Comparison of ENCODE assay signal across 20 mouse cellular contexts in genomic region chr5:33606631-33607030, GRCm38 (mm10). TPM values are rescaled to one million over a fixed set of nuclear protein-coding genes. Genes with fewer than 3 reads are reported as not detected.
A peak's percentile ranks its signal among the peaks of the same experiment; 100 is the strongest.
DNase-seq lines count a peak whose midpoint lies in the region; TF ChIP-seq lines count a peak whose summit lies in the region.
"Had no signal": no experiment of that assay in that cellular context is flagged by ENCODE, and none has a peak within 500 bp of the region (broad histone marks: within the 10 kb centered on the region; RNA-seq: fewer than 3 reads in every experiment).

No protein-coding gene starts in this region.

- H3K4me3 ChIP-seq in left cerebral cortex, adult 2 months: no peak overlapping the region
- H3K4me3 ChIP-seq: embryonic facial prominence, embryonic 15.5 days; erythroblast, embryonic 14.5 days; forebrain, embryonic 10.5 days; heart, adult 2 months; heart, embryonic 13.5 days had no signal

- no peak overlapping the region for H3K27ac ChIP-seq in left cerebral cortex, adult 2 months
- H3K27ac ChIP-seq: embryonic facial prominence, embryonic 15.5 days; forebrain, embryonic 10.5 days; heart, adult 2 months; heart, embryonic 13.5 days; hindbrain, embryonic 14.5 days had no signal

- intact Hi-C loops in heart, postnatal 10 days (cut with DNase I): no loop called here
- intact Hi-C loops in left cerebral cortex, postnatal 4 days (cut with DNase I): no loop called here
- intact Hi-C loops in left cerebral cortex, adult 2 months (cut with DNase I): no loop called here

- TF ChIP-seq CTCF in left cerebral cortex, adult 2 months (IDR thresholded peaks at IDR 0.05): no peak

- peak; percentile 41 to 47 for DNase-seq in cerebellum, adult 18-20 months
- DNase-seq in cerebellum, adult 11 months: no peak
- DNase-seq in heart, adult 11 months: peak; percentile 92
- DNase-seq in heart, postnatal 10 days: no peak
- peak; percentile 66 for DNase-seq in left cerebral cortex, postnatal 4 days
- no peak for DNase-seq in left cerebral cortex, adult 2 months (ENCODE audit: extremely low spot score in 1 of 2, low spot score in 2 of 2)
- DNase-seq in cerebellum, postnatal 25 days: peak; percentile 41 to 57
- DNase-seq in layer of hippocampus, adult 9-11 months: no peak
- DNase-seq: adrenal gland, postnatal 14 days; embryo, embryonic 11 days; gastrocnemius, postnatal 10 days; heart, adult 2 months; heart, postnatal 4 days; kidney, adult 8-10 months had no signal

RNA-seq across cellular contexts. Expression of gene Fam53a, which starts 22.8 kb away (rescaled TPM):
- total RNA-seq in heart, postnatal 10 days (2021): 10 to 100 TPM; 33.5 to 34.1 TPM
- total RNA-seq in left cerebral cortex, postnatal 4 days (2021): 10 to 100 TPM; 16.1 to 17.3 TPM
- total RNA-seq in left cerebral cortex, adult 2 months (2021): 10 to 100 TPM; 25.2 to 26.1 TPM

RNA-seq across cellular contexts. Expression of gene Gm9903, which starts 23.1 kb away (rescaled TPM):
- 1 to 10 TPM; 1.2 TPM for total RNA-seq in heart, postnatal 10 days (2021)
- total RNA-seq in left cerebral cortex, postnatal 4 days (2021): under 1 TPM; 0.20 to 0.86 TPM
- under 1 TPM; 0.70 to 0.77 TPM for total RNA-seq in left cerebral cortex, adult 2 months (2021)
- total RNA-seq: common myeloid progenitor, adult 5-6 weeks had no signal

RNA-seq across cellular contexts. Expression of gene Slbp, which starts 45.7 kb away (rescaled TPM):
- 10 to 100 TPM; 27.6 to 29.5 TPM for total RNA-seq in heart, postnatal 10 days (2021)
- 10 to 100 TPM; 36.1 to 39.2 TPM for total RNA-seq in left cerebral cortex, postnatal 4 days (2021)
- total RNA-seq in left cerebral cortex, adult 2 months (2021): 10 to 100 TPM; 24.4 to 25.7 TPM

RNA-seq across cellular contexts. Expression of gene Tacc3, which starts 51.3 kb away (rescaled TPM):
- 10 to 100 TPM; 16.8 to 20.7 TPM for total RNA-seq in heart, postnatal 10 days (2021)
- 10 to 100 TPM; 14.9 to 15.3 TPM for total RNA-seq in left cerebral cortex, postnatal 4 days (2021)
- 1 to 10 TPM; 5.3 to 7.2 TPM for total RNA-seq in left cerebral cortex, adult 2 months (2021)

RNA-seq across cellular contexts. Expression of gene Tmem129, which starts 51.6 kb away (rescaled TPM):
- total RNA-seq in heart, postnatal 10 days (2021): 10 to 100 TPM; 16.5 to 20.8 TPM
- total RNA-seq in left cerebral cortex, postnatal 4 days (2021): 10 to 100 TPM; 15.2 to 17.6 TPM
- 10 to 100 TPM; 24.8 to 26.7 TPM for total RNA-seq in left cerebral cortex, adult 2 months (2021)

Comparison
In these comparisons a context has a peak if more than half of its experiments do, and no peak if none do; other contexts are left out.
1. DNase-seq: peak in cerebellum, adult 18-20 months (2 of 2), heart, adult 11 months (single experiment), left cerebral cortex, postnatal 4 days (single experiment) and cerebellum, postnatal 25 days (2 of 2); none in cerebellum, adult 11 months (single experiment), heart, postnatal 10 days (0 of 2), left cerebral cortex, adult 2 months (0 of 2) and layer of hippocampus, adult 9-11 months (single experiment).